Mouse (Mus musculus) embryonic facial prominence, embryonic 12.5 days (tissue): ENCODE measurements at regions not wholly inside any gene's neighbourhood (a gene's known extent, or its start where the extent isn't known, plus 50 kb on each side); places are given as distances from the start of the nearest gene placed in this dataset.

Experiments used
- ATAC-seq: fragments of 200-750 bp; cut with Nextera tagmentation; 2 replicates; pipeline ENCODE4 v1.8.0; 2017; ENCODE audit not compliant: insufficient number of reproducible peaks, insufficient read depth, low FRiP score, low TSS enrichment
- H3K27ac ChIP-seq: fragments of 300-500 bp; sonication (generic); 2 replicates; pipeline ENCODE4 v1.5.1; 2016; ENCODE audit warnings: mild to moderate bottlenecking
- H3K27me3 ChIP-seq: fragments of 300-500 bp; sonication (generic); 2 replicates; pipeline ENCODE4 v1.6.1; 2016; ENCODE audit warnings: mild to moderate bottlenecking, moderate library complexity
- H3K36me3 ChIP-seq: fragments of 300-500 bp; sonication (generic); 2 replicates; pipeline ENCODE4 v1.6.1; 2016; ENCODE audit warnings: mild to moderate bottlenecking
- H3K4me1 ChIP-seq: fragments of 300-500 bp; sonication (generic); 2 replicates; pipeline ENCODE4 v1.6.1; 2016
- H3K4me2 ChIP-seq: fragments of 300-500 bp; sonication (generic); replicated peaks from 2 replicates; pipeline ENCODE4 v1.6.1; 2016; ENCODE audit warnings: mild to moderate bottlenecking, moderate library complexity
- H3K4me3 ChIP-seq: fragments of 300-500 bp; sonication (generic); 2 replicates; pipeline ENCODE4 v1.5.1; 2016; ENCODE audit warnings: mild to moderate bottlenecking
- H3K9ac ChIP-seq: fragments of 300-500 bp; sonication (generic); 2 replicates; pipeline ENCODE4 v1.6.1; 2016; ENCODE audit warnings: mild to moderate bottlenecking, moderate library complexity
- H3K9me3 ChIP-seq: fragments of 300-500 bp; sonication (generic); 2 replicates; pipeline ENCODE4 v1.6.1; 2016; ENCODE audit warnings: mild to moderate bottlenecking, moderate library complexity
- WGBS: fragments of 180-500 bp; shearing (Covaris S2); methylation state at CpG from one replicate; pipeline ENCODE4 v1.1.7; 2016; 5-methylcytosine and 5-hydroxymethylcytosine counted together

GRCm38 (mm10) chr15:67048621-67049020 is 547.9 kb upstream of the Lrrc6 start:
- no peaks in the 10 kb centered on the region for H3K9me3 ChIP-seq
- no peak overlapping the region for H3K9ac ChIP-seq
- H3K4me3 ChIP-seq: no peak overlapping the region
- no peak overlapping the region for H3K4me2 ChIP-seq
- H3K4me1 ChIP-seq: peaks cover 9% of the 10 kb centered on the region
- no peak overlapping the region for H3K27ac ChIP-seq
- 85% methylated on average over 4 of the region's 4 CpGs for WGBS
- ATAC-seq: no peak
- no peaks in the 10 kb centered on the region for H3K27me3 ChIP-seq
- no peaks in the 10 kb centered on the region for H3K36me3 ChIP-seq

- Histone ChIP-seq H3K36me3 (no peaks in the 10 kb centered on the region), H3K9ac (no peak overlapping the region), H3K4me1 (peaks cover 9% of the 10 kb centered on the region), H3K4me3 (no peak overlapping the region), H3K9me3 (no peaks in the 10 kb centered on the region), H3K27ac (no peak overlapping the region), H3K27me3 (no peaks in the 10 kb centered on the region), H3K4me2 (no peak overlapping the region)
- ATAC-seq: no peak
- 95% methylated on average over 5 of the region's 5 CpGs for WGBS
Measured at GRCm38 (mm10) chr15:67048148-67048547, 547.4 kb upstream of the Lrrc6 start.

GRCm38 (mm10) chr15:67045920-67046804 is 545.5 kb upstream of the Lrrc6 start:
- H3K9ac ChIP-seq: no peak overlapping the region
- H3K9me3 ChIP-seq: no peaks in the 10 kb centered on the region
- peaks cover 9% of the 10 kb centered on the region for H3K4me1 ChIP-seq
- no peak overlapping the region for H3K4me2 ChIP-seq
- 71% methylated on average over 12 of the region's 12 CpGs for WGBS
- no peak for ATAC-seq
- no peaks in the 10 kb centered on the region for H3K27me3 ChIP-seq
- H3K4me3 ChIP-seq: no peak overlapping the region
- no peaks in the 10 kb centered on the region for H3K36me3 ChIP-seq
- H3K27ac ChIP-seq: no peak overlapping the region

GRCm38 (mm10) chr15:67045329-67045728 is 544.6 kb upstream of the Lrrc6 start:
- no peak overlapping the region for H3K27ac ChIP-seq
- H3K4me2 ChIP-seq: no peak overlapping the region
- no peaks in the 10 kb centered on the region for H3K9me3 ChIP-seq
- no peak overlapping the region for H3K4me3 ChIP-seq
- no peak for ATAC-seq
- H3K9ac ChIP-seq: no peak overlapping the region
- H3K27me3 ChIP-seq: 0 out of 2 replicates have a peak, but pooled peaks cover 2% of the 10 kb centered on the region
- H3K36me3 ChIP-seq: no peaks in the 10 kb centered on the region
- peaks cover 9% of the 10 kb centered on the region for H3K4me1 ChIP-seq
- WGBS: 28% methylated on average over 3 of the region's 3 CpGs

- peaks cover 9% of the 10 kb centered on the region for H3K4me1 ChIP-seq
- no peak overlapping the region for H3K4me2 ChIP-seq
- WGBS: 85% methylated on average over 4 of the region's 4 CpGs
- ATAC-seq: no peak
- H3K36me3 ChIP-seq: no peaks in the 10 kb centered on the region
- no peak overlapping the region for H3K4me3 ChIP-seq
- no peak overlapping the region for H3K9ac ChIP-seq
- no peaks in the 10 kb centered on the region for H3K9me3 ChIP-seq
- H3K27me3 ChIP-seq: 0 out of 2 replicates have a peak, but pooled peaks cover 2% of the 10 kb centered on the region
- H3K27ac ChIP-seq: no peak overlapping the region
Measured at GRCm38 (mm10) chr15:67044806-67045205, 544.1 kb upstream of the Lrrc6 start.

GRCm38 (mm10) chr15:67042131-67042530 is 541.4 kb upstream of the Lrrc6 start:
- H3K27ac ChIP-seq: no peak overlapping the region
- no peak overlapping the region for H3K9ac ChIP-seq
- no peak overlapping the region for H3K4me2 ChIP-seq
- no peaks in the 10 kb centered on the region for H3K9me3 ChIP-seq
- ATAC-seq: no peak
- WGBS: 79% methylated on average over 2 of the region's 2 CpGs
- H3K4me3 ChIP-seq: no peak overlapping the region
- 0 out of 2 replicates have a peak, but pooled peaks cover 2% of the 10 kb centered on the region for H3K27me3 ChIP-seq
- no peaks in the 10 kb centered on the region for H3K36me3 ChIP-seq
- peaks cover 16% of the 10 kb centered on the region for H3K4me1 ChIP-seq

GRCm38 (mm10) chr15:67040229-67040628 is 539.5 kb upstream of the Lrrc6 start:
- H3K36me3 ChIP-seq: no peaks in the 10 kb centered on the region
- 0 out of 2 replicates have a peak, but pooled peaks cover 2% of the 10 kb centered on the region for H3K27me3 ChIP-seq
- no peak overlapping the region for H3K9ac ChIP-seq
- H3K4me1 ChIP-seq: peaks cover 8% of the 10 kb centered on the region
- H3K4me3 ChIP-seq: no peak overlapping the region
- no peak overlapping the region for H3K27ac ChIP-seq
- no peaks in the 10 kb centered on the region for H3K9me3 ChIP-seq
- peak overlapping the region; percentile 59 for H3K4me2 ChIP-seq
- ATAC-seq: no peak
- WGBS: 47% methylated on average over 12 of the region's 12 CpGs

- Histone ChIP-seq H3K4me2 (peak overlapping the region; percentile 59), H3K9ac (peak overlapping the region; percentile 55), H3K4me3 (peak overlapping the region; percentile 42), H3K27ac (no peak overlapping the region), H3K36me3 (no peaks in the 10 kb centered on the region), H3K4me1 (peaks cover 7% of the 10 kb centered on the region; the same call in 1 of the 2 replicates), H3K27me3 (0 out of 2 replicates have a peak, but pooled peaks cover 2% of the 10 kb centered on the region), H3K9me3 (no peaks in the 10 kb centered on the region)
- ATAC-seq: peak; percentile 71
- 3% methylated on average over 16 of the region's 16 CpGs for WGBS
Measured at GRCm38 (mm10) chr15:67039421-67039907, 538.8 kb upstream of the Lrrc6 start.

- Histone ChIP-seq H3K4me1 (peaks cover 7% of the 10 kb centered on the region; the same call in 1 of the 2 replicates), H3K36me3 (no peaks in the 10 kb centered on the region), H3K9ac (no peak overlapping the region), H3K4me2 (no peak overlapping the region), H3K9me3 (no peaks in the 10 kb centered on the region), H3K27me3 (0 out of 2 replicates have a peak, but pooled peaks cover 2% of the 10 kb centered on the region), H3K4me3 (no peak overlapping the region), H3K27ac (no peak overlapping the region)
- no peak for ATAC-seq
- 76% methylated on average over 4 of the region's 4 CpGs for WGBS
Measured at GRCm38 (mm10) chr15:67037647-67038046, 536.9 kb upstream of the Lrrc6 start.

- no peak for ATAC-seq
- no peak overlapping the region for H3K27ac ChIP-seq
- peaks cover 7% of the 10 kb centered on the region; the same call in 1 of the 2 replicates for H3K4me1 ChIP-seq
- 0 out of 2 replicates have a peak, but pooled peaks cover 2% of the 10 kb centered on the region for H3K27me3 ChIP-seq
- H3K4me2 ChIP-seq: no peak overlapping the region
- 64% methylated on average over 2 of the region's 2 CpGs for WGBS
- H3K4me3 ChIP-seq: no peak overlapping the region
- H3K9ac ChIP-seq: no peak overlapping the region
- H3K9me3 ChIP-seq: no peaks in the 10 kb centered on the region
- no peaks in the 10 kb centered on the region for H3K36me3 ChIP-seq
Measured at GRCm38 (mm10) chr15:67036341-67036740, 535.6 kb upstream of the Lrrc6 start.

GRCm38 (mm10) chr15:67033936-67034335 is 533.2 kb upstream of the Lrrc6 start:
- Histone ChIP-seq H3K27ac (no peak overlapping the region), H3K36me3 (no peaks in the 10 kb centered on the region), H3K4me2 (no peak overlapping the region), H3K4me3 (no peak overlapping the region), H3K9me3 (no peaks in the 10 kb centered on the region), H3K27me3 (no peaks in the 10 kb centered on the region), H3K4me1 (peaks cover 2% of the 10 kb centered on the region; the same call in 1 of the 2 replicates), H3K9ac (no peak overlapping the region)
- no peak for ATAC-seq
- WGBS: 68% methylated on average over 2 of the region's 2 CpGs
